Mouse (Mus musculus) fibroblast of lung, adult 2 months (primary cell): ENCODE data around the gene 9430007A20Rik.
"Not testable (repeated sequence)": the region's sequence is repeated elsewhere in the genome, so short reads cannot be mapped to it uniquely, and the experiment has no call there.

Experiments
- DNase-seq: peaks from one replicate; pipeline ENCODE4 v3.0.0-alpha.2; 2011; ENCODE audit warnings: low read depth

Gene 9430007A20Rik

DNA sequence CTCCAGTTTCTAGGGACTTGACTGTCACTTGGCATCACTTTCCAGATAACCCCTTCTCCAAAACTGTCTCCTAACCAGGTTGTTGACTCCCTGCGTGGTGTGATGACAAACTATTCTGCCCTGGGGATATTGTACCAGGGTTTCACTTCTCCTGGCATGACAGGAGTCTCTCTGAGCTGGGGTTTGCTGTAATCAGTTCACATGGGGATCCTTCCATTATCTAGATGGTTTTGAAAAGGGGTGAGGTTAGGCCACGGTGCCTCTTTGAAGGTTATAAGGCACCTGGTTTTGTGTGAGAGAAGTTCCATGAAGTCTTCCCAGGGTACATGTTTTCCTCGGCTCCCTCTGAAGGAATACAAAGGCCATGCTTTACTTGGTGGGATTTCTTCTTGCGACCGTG is at the start of gene 9430007A20Rik:
Gene 9430007A20Rik (plus strand): TSS at position 301 of the 400 bp plus-strand sequence.
- DNase-seq, result no peak

GRCm38 (mm10) chr4:144493331-144493730 is 26.3 kb upstream of the 9430007A20Rik start:
- no peak for DNase-seq

- DNase-seq, result no peak
Observed at GRCm38 (mm10) chr4:144506518-144506917, 13.1 kb upstream of the 9430007A20Rik start.

DNA sequence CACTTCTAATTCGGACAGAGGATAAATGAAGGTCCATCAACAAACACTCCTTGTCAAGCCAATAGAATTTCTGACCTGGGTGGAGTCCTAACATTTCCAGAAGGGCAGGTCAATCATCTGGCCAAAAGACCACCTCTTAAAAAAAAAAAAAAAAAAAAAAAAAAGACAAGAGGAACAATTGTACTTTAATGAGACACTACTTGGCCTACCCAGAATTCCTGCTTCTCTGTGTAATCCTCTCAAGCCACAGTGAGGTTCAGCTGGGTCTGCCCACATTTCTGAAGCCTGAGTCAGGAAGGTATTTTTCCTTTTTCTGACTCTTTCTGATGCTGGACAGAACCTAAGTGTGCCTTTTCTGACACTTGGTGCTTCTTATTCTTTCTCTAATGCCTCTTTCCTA is 25.1 kb downstream of the 9430007A20Rik start:
- DNase-seq, result no peak

- not testable (repeated sequence) for DNase-seq
Observed at GRCm38 (mm10) chr4:144545339-144545738, 25.7 kb downstream of the 9430007A20Rik start.

DNA sequence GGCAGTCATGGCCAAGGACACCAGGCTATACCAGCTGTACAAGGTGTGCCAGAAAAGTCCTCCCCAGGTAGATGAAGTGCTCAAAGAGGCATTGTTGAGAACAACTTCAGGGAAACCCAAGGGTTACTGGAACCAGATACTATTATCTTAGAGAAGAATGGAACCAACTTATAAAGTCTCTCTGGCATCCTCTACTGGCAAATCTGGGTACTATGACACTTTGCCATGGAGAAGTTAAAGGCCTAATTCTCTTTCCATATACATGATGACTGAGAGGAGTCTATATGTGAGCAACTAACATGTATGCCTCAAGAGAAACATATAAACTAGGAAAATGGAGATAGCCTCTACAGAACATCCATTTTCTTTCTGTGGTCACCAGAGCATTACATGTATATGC is 31.5 kb downstream of the 9430007A20Rik start:
- DNase-seq, result no peak

DNA sequence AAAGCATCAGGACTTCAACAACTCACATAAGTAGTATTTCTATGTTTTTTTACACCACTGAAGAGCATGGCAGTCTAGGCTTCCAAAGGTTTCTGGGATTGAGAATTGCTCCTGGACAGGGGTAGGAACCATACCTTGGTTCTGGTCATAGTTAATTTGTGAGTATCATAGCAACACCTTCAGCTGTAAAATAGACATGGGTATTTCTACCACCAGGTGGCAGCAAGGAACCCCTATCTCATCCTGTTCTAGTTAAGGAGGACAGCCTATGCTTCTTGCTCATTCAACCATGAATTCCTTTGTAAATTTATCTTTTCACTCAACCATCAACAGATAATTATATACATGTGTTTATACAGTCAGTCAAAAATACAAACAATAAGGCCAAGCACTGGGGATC is 40.2 kb downstream of the 9430007A20Rik start:
- no peak for DNase-seq

DNA sequence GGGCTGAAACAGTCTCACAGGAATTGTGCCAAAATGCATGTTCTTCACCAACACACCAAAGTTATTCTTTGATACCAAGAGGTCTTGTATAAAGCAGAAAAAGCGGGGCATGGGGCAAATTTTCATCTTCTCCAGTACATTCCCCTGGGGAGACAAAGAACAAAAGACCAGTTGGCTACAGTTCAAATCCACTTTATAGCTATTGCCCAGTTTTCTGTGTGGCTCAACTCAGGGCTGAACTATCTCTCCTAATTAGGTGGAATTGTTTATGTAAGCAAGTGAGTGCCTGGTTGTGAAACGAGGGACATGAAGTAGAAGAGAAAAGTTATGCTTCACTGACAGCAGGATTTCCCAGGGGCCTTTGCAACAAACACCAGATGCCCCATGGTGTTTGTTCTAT is 41.6 kb downstream of the 9430007A20Rik start:
- no peak for DNase-seq

DNA sequence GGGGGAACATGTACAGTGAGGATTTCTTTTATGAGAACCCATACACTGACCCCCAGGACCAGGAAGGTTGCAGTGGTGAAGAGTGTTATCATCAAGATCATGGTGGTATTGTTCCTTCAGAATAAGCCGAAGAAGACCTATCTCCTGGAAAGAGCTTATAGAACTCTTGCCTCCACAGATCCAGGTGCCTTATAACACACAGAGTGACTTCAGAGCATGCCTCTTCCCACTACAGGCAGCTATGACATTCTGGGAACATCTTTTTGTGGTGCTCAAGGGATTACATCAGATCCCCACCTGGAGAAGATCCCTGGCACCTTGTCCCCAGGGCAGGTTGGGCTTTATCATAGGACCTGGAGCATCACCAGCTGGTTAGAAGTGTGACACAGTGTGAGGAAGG is 45.4 kb downstream of the 9430007A20Rik start, which contains the start of gene Gm13124:
Gene Gm13124 (minus strand): TSS at position 101 of the 400 bp plus-strand sequence.
- DNase-seq, result no peak

GRCm38 (mm10) chr4:144567752-144568151 is 48.1 kb downstream of the 9430007A20Rik start:
- DNase-seq, result no peak
